Mouse (Mus musculus) ES-CJ7 (cell line): ENCODE results near the gene Ryr1.

ENCODE experiments used
- DNase-seq: peaks from one replicate; pipeline ENCODE4 v3.0.0; 2011; ENCODE audit warnings: low read depth, low spot score

The Ryr1 gene

DNA sequence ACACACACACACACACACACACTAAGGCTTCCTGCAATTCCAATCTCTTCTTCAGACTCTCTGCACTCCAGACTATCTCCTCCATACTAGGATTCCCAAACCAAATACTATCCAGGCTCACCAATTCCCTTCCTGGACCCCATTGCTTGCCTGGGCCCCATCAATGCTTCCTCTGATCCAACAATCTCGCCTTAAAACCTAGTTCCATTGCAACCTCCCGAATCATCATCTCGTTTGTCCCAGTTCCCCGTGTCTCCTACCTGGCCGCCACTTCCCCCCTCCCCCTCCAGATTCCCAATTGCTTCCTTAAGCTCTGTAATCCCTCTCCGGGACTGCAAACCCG is 163.4 kb downstream of the Ryr1 start:
- DNase-seq, result no peak

DNA sequence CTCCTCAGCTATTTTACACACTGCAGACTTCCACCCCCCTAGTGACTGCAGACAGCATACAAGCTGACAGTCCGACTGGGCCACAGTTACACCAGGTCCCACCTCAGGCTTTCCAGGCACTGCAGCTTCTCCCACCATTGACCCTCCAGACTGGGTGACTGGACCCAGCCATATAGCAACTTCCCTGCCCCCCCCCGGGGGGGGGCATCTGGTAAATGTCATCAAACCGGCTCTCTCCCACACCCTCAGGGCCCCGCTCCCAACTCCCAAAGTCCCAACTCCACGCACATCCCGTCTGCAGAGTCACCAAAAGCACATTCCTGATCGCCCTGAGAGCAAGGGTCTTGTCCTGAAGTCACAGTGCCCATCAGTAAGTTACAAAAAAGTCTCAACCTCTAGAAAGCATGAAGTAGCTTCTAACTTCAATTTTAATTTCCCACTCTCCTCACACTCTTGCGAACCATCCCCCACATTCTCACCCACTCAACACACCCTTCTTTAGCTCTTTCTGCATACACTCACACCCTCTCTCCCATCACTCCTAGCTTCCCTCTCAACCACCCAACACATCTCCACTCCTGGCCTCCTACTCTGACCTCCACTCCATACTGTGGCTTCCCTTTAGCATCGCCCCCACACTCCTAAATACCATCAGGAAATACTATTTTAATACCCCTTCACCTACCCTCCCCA is 164.5 kb downstream of the Ryr1 start:
- DNase-seq, result no peak

DNA sequence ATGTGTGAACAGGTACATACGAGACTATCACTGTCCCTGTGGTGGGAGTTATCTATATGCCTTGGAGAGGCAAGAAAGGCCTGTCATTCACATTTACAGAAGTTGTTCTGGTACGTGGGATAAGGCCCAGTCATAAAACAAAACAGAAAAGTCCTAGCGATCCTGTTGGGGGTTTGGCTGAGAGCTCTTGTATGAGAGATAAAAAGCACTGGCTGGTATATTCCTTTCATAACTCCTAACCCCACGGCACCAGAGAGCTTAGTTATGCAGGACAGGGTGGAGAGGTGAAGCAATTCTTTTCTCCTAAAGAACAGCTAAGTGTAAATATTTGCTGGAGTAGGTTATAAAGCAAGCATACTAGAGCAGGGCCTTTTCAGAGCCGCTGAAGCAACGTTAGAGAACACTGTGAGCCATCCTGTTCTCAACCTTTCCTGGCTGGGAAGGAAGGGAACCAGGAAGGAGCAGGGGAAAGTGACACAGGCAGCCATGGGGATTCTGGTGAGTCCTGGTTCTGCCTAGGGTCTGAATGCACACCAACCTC is 165.4 kb downstream of the Ryr1 start:
- no peak for DNase-seq

DNA sequence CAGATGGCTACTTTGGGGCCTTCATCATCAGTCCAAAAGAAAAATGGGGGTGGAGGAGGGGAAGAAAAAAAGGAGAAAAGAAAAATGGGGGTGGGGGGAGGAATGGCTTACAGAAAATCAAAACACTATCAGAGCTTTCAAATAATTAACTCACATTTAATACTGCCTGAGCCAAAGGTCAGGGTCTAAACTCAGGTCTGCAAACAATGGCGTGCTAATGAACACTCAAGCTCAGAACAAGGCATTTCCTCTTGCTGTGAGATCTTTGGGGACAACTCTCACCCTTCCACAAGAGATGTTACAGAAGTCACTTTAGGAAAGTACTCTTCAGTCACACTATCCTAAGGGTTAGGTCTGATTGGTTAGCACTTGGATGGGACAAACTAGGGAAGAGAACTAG is 166.2 kb downstream of the Ryr1 start:
- no peak for DNase-seq

DNA sequence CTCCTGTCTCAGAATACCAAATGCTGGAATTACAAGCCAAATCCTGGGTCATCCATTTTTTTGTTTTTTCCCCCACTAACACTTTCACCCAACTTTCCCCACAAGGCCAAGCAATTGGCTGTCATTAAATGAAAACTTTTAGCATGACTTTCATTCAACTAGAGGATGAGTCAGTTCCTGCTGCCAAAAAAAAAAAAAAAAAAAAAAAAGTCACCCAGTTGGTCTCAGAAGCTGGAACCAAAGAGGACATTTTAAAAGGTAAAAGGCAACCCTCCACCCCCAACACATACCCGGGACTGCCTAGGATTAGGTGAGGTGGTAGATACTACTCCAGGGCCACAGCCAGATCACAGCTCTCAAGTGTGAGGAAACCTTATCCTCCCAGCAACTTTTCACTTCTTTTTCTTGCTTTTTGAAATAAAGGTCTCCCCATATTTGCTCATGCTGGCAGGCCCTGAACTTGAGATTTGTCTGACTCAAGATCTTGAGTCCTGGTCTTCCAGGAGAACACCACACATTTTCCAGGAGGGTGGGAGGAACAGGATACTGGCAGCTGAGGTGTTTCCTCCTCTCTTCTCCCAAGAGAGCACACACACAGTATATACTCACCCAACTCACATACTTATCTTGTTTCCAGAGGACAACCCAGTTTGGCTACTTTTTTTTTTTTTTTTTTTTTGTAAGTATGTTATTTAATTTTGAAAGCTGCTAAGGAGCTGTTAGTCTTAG is 166.8 kb downstream of the Ryr1 start:
- no peak for DNase-seq

DNA sequence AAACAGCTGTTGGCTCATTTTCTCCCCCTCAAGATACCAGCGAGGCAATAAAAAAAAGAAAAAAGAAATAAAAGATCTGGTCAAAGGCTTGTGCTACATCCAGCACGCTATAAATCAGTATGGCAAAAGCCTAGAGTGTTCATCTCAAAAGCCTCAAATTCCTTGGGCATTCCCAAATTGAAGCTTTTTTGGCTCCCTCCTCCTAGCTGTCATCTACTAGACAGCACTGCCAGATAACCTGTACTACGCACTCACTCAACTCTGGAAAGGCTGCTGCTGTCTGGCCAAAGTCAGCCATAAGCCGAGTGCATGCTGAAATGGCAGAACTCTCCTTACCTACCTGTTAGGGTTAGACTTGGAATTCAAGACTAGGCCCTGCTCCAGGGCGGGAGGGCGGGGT is 167.7 kb downstream of the Ryr1 start:
- DNase-seq, result no peak

DNA sequence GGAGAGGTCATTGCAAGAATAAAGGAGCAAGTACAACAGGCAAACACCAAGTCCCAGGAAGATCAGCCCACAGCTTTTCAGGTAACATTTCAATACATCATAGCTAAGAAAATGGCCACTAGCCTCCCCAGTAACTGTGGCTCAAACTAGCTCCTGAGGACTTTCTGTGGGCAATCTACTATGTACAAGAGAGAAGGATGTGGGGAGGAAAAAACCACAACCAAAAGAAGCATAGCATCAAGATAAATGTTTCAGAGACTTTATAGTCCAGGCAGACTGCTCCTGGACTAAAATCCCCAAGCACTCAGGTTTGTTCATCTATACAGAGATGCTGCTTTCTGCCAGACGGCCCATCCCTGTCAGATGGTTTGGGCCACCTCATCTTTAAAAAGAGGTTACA is 168.7 kb downstream of the Ryr1 start:
- no peak for DNase-seq

DNA sequence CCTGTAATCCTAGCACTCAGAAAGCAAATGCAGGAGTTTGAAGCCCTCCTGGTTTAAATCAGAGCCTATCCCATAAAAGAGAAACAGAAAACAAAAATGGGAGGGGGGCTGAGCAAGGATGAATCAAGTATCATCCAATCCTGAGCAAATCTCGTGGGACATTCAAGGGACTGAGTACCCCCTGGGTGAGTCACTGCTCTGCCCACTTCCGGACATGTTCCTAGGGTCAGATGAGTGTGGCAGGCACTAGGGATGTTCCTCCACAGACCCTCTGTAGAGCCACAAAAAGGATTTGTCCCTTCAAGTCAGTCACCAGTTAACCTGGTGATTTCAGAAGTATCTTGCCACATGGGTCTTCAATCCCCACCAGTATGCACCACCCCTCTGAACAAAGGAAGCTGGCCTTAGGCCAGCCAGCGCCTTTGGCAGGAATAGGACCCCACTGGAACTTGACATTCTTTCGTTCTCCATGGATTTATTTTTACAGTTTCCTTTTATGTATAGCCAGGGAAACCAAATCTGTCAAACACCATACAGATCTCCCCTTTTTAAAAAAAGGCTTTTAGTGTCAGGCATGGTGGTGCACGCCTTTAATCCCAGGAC is 169.6 kb downstream of the Ryr1 start:
- DNase-seq, result no peak

DNA sequence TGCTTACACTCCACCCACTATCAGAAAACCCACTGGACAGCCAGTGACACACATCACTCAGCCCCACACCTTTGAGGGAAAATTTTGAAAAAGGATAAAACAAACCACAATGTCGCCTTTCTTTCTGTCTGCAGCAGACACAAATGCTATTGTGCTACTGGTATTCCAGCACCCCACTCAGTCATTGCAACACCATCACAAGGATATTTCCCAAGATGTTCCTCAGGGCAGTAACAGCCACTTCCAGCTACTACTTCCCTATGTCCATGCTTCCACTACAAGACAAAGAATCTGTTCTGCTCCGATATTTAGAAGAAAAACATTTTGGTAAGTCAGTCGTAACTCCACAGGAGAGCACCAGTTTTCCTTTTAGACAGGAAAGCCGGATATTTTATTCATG is 170.2 kb downstream of the Ryr1 start:
- DNase-seq, result no peak

DNA sequence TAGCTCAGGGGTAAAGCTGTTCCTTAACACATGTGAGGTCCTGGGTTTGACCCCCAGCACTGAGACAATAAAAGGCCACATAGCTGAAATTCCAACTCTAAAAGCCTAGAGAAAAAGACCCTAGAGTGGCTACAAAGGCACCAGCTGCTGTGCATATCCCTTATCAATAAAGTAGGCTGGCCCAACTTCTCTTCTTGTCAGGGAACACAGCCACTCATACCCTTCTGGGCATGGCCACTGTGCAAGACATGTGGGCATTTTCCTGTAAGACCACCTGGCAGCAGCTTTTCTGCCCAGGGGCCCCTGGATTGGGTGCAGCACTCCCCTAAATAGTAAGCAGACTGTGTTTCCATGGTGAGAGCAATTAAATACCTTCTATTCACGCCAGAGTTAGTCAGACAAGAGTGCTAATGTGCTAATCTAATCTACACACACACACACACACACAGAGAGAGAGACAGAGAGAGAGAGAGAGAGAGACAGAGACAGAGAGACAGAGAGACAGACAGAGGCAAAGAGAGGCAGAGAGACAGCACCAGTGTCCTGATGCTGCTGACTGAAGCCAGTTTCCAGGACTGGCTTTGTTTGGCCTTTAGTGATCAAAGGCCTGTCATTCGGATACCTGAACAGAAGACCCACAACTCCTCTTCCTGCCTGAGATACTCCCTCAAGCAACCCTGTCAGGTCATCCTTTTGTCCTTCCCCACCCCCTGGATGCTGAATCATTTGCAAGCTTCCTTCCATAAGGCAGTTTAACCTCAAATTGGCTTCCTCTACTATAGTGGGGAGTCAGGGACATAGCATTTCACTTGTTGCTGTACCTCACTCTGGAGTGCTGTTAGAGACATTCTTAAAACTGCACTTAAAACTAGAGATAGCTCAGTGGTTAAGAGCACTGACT is 171.3 kb downstream of the Ryr1 start:
- DNase-seq, result no peak
